Mouse (Mus musculus) intestine, embryonic 16.5 days (tissue): Measurements from ENCODE around the gene Jam2. TPM values are rescaled to one million over a fixed set of nuclear protein-coding genes. Genes with fewer than 3 reads are reported as not detected.
A peak's percentile ranks its signal among the peaks of the same experiment; 100 is the strongest.

Experiments
- ATAC-seq: fragments of 200-750 bp; cut with Nextera tagmentation; 2 replicates; pipeline ENCODE4 v1.8.0; 2017; ENCODE audit warnings: moderate TSS enrichment, moderate library complexity
- H3K27ac ChIP-seq: fragments of 300-500 bp; sonication (generic); 2 replicates; pipeline ENCODE4 v1.5.1; 2014; ENCODE audit warnings: mild to moderate bottlenecking, low read length
- H3K27me3 ChIP-seq: fragments of 300-500 bp; sonication (generic); replicated peaks from 2 replicates; pipeline ENCODE4 v1.6.1; 2014; ENCODE audit warnings: low read length, control low read depth, mixed read lengths; ENCODE audit not compliant: control insufficient read depth, insufficient read depth
- H3K36me3 ChIP-seq: fragments of 300-500 bp; sonication (generic); 2 replicates; pipeline ENCODE4 v1.6.1; 2014; ENCODE audit warnings: low read length, control low read depth; ENCODE audit not compliant: control insufficient read depth, insufficient read depth
- H3K4me1 ChIP-seq: fragments of 300-500 bp; sonication (generic); 2 replicates; pipeline ENCODE4 v1.6.1; 2014; ENCODE audit warnings: low read length, control low read depth, mixed read lengths; ENCODE audit not compliant: control insufficient read depth, insufficient read depth
- H3K4me2 ChIP-seq: fragments of 300-500 bp; sonication (generic); 2 replicates; pipeline ENCODE4 v1.6.1; 2014; ENCODE audit warnings: low read depth, low read length, control low read depth
- H3K4me3 ChIP-seq: fragments of 300-500 bp; sonication (generic); 2 replicates; pipeline ENCODE4 v1.5.1; 2014; ENCODE audit warnings: mild to moderate bottlenecking, low read length
- H3K9ac ChIP-seq: fragments of 300-500 bp; sonication (generic); 2 replicates; pipeline ENCODE4 v1.6.1; 2014; ENCODE audit warnings: low read depth, low read length
- H3K9me3 ChIP-seq: fragments of 300-500 bp; sonication (generic); 2 replicates; pipeline ENCODE4 v1.6.1; 2016; ENCODE audit warnings: low read length, control low read depth; ENCODE audit not compliant: control insufficient read depth
- WGBS: fragments of 180-500 bp; shearing (Covaris S2); extraction: QIAGEN DNeasy Blood & Tissue Kit; methylation state at CpG from one replicate; pipeline ENCODE4 v1.1.7; 2014; 5-methylcytosine and 5-hydroxymethylcytosine counted together
- polyA plus RNA-seq: library from polyadenylated mRNA; unstranded; fragments of >200 nt; fragmentation: Nextera tagmentation; extraction: Ambion mirVana; gene quantifications from 2 replicates; pipeline ENCODE4 v1.2.1, GENCODE M21; 2015

Gene Jam2
- polyA plus RNA-seq, 1 experiment from 2014 or later: 5.5 TPM

DNA sequence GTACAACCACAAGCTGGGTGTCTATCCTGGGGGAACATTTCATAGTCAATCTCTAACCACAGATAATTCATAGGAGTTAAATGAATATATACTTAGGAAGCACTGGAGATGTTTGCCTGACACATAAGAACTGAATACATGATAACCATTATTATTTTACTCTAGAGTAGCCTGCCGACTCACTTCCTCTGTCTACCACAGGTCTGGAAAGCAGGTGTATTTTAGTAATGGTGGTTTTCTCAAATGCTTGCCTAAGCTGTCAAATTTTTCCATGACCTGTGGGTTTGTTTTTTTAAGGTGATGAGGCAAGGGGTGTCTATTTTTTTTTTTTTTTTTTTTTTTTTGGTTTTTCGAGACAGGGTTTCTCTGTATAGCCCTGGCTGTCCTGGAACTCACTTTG, 26.1 kb downstream of the Jam2 start:
- no peaks in the 10 kb centered on the region for H3K27me3 ChIP-seq
- H3K36me3 ChIP-seq: no peaks in the 10 kb centered on the region
- H3K27ac ChIP-seq: no peak overlapping the region
- H3K4me3 ChIP-seq: no peak overlapping the region
- 84% methylated on average over 1 of the region's 2 CpGs for WGBS
- no peak overlapping the region for H3K4me2 ChIP-seq
- H3K9ac ChIP-seq: no peak overlapping the region
- ATAC-seq: no peak
- H3K9me3 ChIP-seq: no peaks in the 10 kb centered on the region
- no peaks in the 10 kb centered on the region for H3K4me1 ChIP-seq

DNA sequence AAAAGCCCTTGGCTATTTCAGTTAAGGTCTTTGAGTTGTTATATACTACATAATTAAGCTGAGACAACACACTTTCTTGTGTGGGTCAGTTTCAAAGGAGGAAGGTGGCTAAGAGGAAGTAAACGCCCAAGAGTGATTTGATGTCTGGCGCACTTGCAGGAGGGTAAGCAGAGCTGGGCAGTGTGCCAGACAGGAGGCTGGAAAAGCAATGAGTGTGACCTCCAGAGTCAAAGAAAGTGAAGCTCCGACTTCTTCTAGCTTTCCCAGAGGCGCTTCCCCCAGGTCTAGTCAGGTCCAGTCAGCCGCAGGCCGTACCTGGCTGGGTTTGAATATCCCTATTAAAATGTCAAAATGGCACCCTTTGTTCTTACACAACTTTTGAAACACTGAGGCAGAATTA, 28.3 kb downstream of the Jam2 start:
- Histone ChIP-seq H3K27ac (no peak overlapping the region), H3K4me2 (no peak overlapping the region), H3K36me3 (no peaks in the 10 kb centered on the region), H3K9ac (no peak overlapping the region), H3K4me3 (no peak overlapping the region), H3K4me1 (no peaks in the 10 kb centered on the region), H3K27me3 (no peaks in the 10 kb centered on the region), H3K9me3 (no peaks in the 10 kb centered on the region)
- 56% methylated on average over 6 of the region's 6 CpGs for WGBS
- ATAC-seq: no peak

DNA sequence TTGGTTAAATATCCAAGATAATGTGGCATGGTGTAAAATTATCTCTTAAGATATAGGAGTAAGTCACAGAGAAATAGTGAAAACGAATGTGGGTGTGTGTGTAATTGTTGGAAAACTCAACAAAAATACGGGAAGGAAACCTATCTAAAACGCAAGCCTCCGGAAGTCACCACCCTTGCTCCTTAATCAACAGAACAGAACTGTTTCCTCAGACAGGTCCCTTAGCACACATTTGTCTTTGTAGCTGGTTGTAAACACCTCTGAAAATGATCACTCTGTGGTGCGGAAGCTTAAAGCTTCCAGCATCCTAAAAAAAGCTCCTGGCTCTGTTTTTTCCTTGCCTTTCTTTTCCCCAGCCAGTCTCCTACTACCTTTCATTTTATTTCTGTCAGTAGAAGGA, 30.9 kb downstream of the Jam2 start:
- no peaks in the 10 kb centered on the region for H3K9me3 ChIP-seq
- H3K36me3 ChIP-seq: no peaks in the 10 kb centered on the region
- H3K27me3 ChIP-seq: no peaks in the 10 kb centered on the region
- no peak overlapping the region for H3K9ac ChIP-seq
- H3K4me2 ChIP-seq: no peak overlapping the region
- no peak for ATAC-seq
- no peaks in the 10 kb centered on the region for H3K4me1 ChIP-seq
- no peak overlapping the region for H3K4me3 ChIP-seq
- 75% methylated on average over 5 of the region's 5 CpGs for WGBS
- no peak overlapping the region for H3K27ac ChIP-seq

DNA sequence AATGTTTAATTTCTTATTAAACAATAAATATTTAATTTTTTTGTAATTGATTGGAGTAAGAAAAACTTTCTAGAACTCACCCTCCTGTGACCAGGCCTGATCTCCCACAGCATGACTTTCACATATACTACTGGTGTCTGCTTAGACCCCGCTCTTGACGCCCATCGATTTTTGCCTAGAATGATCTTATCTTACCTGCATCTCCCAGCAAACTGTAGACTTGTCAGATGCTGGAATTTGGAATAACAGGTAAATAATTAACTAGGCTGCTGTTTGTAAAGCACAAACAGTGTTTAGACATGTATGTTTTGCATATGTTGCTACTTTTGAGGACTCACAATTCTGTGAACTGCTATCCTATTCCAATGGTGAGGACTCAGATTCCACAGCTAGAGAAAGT, 32.3 kb downstream of the Jam2 start:
- Histone ChIP-seq H3K27me3 (no peaks in the 10 kb centered on the region), H3K36me3 (no peaks in the 10 kb centered on the region), H3K9me3 (no peaks in the 10 kb centered on the region), H3K4me2 (no peak overlapping the region), H3K27ac (no peak overlapping the region), H3K4me1 (no peaks in the 10 kb centered on the region), H3K4me3 (no peak overlapping the region), H3K9ac (no peak overlapping the region)
- WGBS: 86% methylated on average over 3 of the region's 3 CpGs
- ATAC-seq: no peak

DNA sequence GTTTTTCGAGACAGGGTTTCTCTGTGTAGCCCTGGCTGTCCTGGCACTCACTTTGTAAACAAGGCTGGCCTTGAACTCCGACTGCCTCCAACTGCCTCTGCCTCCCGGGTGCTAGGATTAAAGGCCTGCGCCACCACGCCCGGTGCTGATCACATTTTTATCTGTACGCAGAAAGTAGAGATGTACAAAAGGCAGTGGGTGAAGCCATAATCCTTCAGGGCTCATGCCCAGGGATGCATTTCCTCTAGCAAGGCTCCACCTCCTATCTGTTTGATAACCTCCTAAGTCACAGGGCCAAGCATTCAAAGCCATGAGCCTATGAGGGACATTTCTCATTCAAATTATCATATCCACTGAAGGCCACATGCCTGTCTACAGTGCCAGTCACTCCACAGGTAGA, 34.0 kb downstream of the Jam2 start:
- Histone ChIP-seq H3K4me2 (no peak overlapping the region), H3K9me3 (no peaks in the 10 kb centered on the region), H3K27me3 (no peaks in the 10 kb centered on the region), H3K27ac (no peak overlapping the region), H3K9ac (no peak overlapping the region), H3K4me3 (no peak overlapping the region), H3K36me3 (no peaks in the 10 kb centered on the region), H3K4me1 (no peaks in the 10 kb centered on the region)
- no peak for ATAC-seq
- 88% methylated on average over 7 of the region's 7 CpGs for WGBS

DNA sequence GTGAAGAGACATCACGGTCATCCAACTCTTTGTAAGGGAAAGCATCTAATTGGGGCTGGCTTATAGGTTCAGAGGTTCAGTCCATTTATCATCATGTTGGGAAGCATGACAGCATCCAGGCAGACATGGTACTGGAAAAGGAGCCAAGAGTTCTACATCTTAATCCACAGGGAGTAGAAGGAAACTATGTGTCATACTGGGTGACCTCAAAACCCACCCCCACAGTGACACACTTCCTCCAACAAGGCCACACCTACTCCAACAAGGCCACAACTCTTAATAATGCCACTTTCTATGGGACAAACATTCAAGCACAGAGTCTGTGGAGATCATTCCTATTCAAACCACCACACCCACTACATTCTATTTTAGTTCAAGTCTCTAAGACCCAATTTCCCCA, 36.3 kb downstream of the Jam2 start:
- no peaks in the 10 kb centered on the region for H3K4me1 ChIP-seq
- no peak overlapping the region for H3K27ac ChIP-seq
- no peak overlapping the region for H3K4me2 ChIP-seq
- H3K9ac ChIP-seq: no peak overlapping the region
- no peaks in the 10 kb centered on the region for H3K27me3 ChIP-seq
- no peak overlapping the region for H3K4me3 ChIP-seq
- no peak for ATAC-seq
- WGBS: 83% methylated on average over 1 of the region's 1 CpGs
- H3K36me3 ChIP-seq: no peaks in the 10 kb centered on the region
- no peaks in the 10 kb centered on the region for H3K9me3 ChIP-seq

DNA sequence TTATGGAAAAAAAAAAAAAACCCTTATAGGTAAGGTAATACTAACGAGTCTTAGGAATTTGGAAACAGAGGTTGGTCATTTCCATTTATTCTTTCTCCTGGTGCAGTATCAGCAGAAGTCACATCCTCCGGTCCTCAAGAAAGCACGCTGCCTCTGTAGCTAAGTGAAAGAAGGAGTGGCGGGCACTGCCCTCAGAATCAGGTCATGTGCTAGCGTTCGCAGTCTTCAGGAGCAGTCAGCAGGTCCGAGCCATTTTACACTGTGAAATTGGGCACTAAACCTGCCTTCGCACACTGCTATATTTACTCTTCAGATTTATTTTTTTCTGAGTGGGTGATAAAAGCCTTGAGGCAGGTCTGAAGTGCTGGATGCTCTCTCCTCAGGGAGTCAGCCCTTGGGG, 39.9 kb downstream of the Jam2 start:
- 70% methylated on average over 8 of the region's 8 CpGs for WGBS
- Histone ChIP-seq H3K4me1 (no peaks in the 10 kb centered on the region), H3K27ac (no peak overlapping the region), H3K4me2 (no peak overlapping the region), H3K27me3 (no peaks in the 10 kb centered on the region), H3K9ac (no peak overlapping the region), H3K9me3 (no peaks in the 10 kb centered on the region), H3K4me3 (no peak overlapping the region), H3K36me3 (no peaks in the 10 kb centered on the region)
- ATAC-seq: no peak

DNA sequence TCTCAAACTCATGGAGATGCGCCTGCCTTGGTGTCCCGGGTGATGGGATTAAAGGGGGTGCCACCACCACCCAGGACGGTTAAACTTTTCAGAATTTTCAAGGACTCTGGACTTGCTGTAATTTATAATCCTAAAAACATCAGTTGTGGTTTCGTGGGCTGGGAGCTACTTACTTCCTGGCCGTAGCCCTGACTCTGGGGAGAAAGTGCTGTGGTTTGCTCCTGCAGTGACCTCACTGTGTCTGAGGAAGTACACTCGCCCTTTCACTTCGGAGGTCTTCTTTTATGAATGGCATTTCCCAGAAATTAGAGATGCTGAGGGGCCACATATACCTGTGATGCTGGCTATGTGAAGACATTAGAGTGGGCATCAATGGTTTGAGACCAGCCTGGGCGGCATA, 40.6 kb downstream of the Jam2 start:
- Histone ChIP-seq H3K4me2 (no peak overlapping the region), H3K4me3 (no peak overlapping the region), H3K27me3 (no peaks in the 10 kb centered on the region), H3K36me3 (no peaks in the 10 kb centered on the region), H3K9me3 (no peaks in the 10 kb centered on the region), H3K9ac (no peak overlapping the region), H3K4me1 (no peaks in the 10 kb centered on the region), H3K27ac (no peak overlapping the region)
- 78% methylated on average over 8 of the region's 8 CpGs for WGBS
- no peak for ATAC-seq

DNA sequence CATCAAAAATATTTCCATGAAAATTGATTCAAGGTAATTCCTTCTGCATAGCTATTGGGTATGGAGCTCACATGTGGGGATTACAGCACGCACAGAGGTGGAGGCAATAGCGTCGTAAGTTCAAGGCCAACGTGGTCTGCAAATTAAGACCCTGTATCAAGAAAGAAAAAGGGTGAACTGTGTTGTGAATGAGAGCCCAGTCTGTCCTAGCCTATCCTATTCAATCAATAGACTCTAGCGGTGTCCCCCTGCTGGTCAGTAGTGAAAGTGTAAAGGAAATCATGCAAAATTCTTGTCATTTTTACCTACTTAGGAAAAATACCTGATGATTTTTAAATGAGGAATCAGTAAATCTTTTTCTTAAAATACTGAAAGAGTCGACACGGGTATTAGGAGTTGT, 43.5 kb downstream of the Jam2 start:
- peak; percentile 31; the same call in 1 of the 2 replicates for ATAC-seq
- 40% methylated on average over 7 of the region's 7 CpGs for WGBS
- no peak overlapping the region for H3K4me3 ChIP-seq
- H3K4me2 ChIP-seq: no peak overlapping the region
- no peak overlapping the region for H3K9ac ChIP-seq
- no peaks in the 10 kb centered on the region for H3K9me3 ChIP-seq
- no peaks in the 10 kb centered on the region for H3K36me3 ChIP-seq
- no peaks in the 10 kb centered on the region for H3K27me3 ChIP-seq
- no peaks in the 10 kb centered on the region for H3K4me1 ChIP-seq
- no peak overlapping the region for H3K27ac ChIP-seq

DNA sequence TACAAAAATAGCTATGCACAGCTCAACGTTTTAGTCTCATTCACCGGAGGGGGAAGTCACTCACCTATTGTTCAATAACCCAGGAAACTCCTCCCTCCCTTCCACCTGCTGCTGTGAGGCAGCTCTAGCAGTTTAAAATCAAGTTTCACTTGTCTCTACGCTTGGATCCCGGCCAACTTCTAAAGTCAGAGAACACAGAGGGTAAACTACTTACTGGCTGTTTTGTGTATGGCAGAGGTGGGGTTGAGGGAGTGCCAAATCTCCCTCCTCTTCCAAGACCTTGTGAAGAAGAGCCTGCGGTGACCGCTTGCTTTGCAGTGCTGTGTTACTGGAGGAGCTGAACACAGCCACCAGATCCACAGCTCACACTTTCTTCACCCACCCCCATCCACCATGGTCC, 51.1 kb downstream of the Jam2 start:
- peak; percentile 88 for ATAC-seq
- Histone ChIP-seq H3K27me3 (no peaks in the 10 kb centered on the region), H3K27ac (no peak overlapping the region; the same call in 1 of the 2 replicates), H3K4me3 (no peak overlapping the region), H3K36me3 (peaks cover 13% of the 10 kb centered on the region), H3K4me1 (no peaks in the 10 kb centered on the region), H3K4me2 (no peak overlapping the region), H3K9me3 (no peaks in the 10 kb centered on the region), H3K9ac (no peak overlapping the region)
- 65% methylated on average over 6 of the region's 6 CpGs for WGBS
